Mouse (Mus musculus): Measurements from ENCODE around the gene Tmem259.

- TF ChIP-seq GATA1 (IDR thresholded peaks at IDR 0.05; ENCODE audit: borderline replicate concordance, low read length) (no peak), FLI1 (IDR thresholded peaks at IDR 0.05; ENCODE audit: low read length) (no peak)
Observed at GRCm38 (mm10) chr10:80022164-80022563, 38.0 kb upstream of the Tmem259 start.

All from megakaryocyte, embryonic 14.5 days (primary cell).